Comparison of ENCODE assay signal across 24 mouse cellular contexts in genomic region chr6:61162117-61162516, GRCm38 (mm10). TPM values are rescaled to one million over a fixed set of nuclear protein-coding genes. Genes with fewer than 3 reads are reported as not detected.
DNase-seq lines count a peak whose midpoint lies in the region; ATAC-seq and TF ChIP-seq lines count a peak whose summit lies in the region.
"Had no signal": no experiment of that assay in that cellular context is flagged by ENCODE, and none has a peak within 500 bp of the region (broad histone marks: within the 10 kb centered on the region; RNA-seq: fewer than 3 reads in every experiment).

No protein-coding gene starts in this region.

- DNase-seq in forebrain, embryonic 14.5 days (ENCODE audit: low spot score), result peak; percentile 15
- no peak for DNase-seq in forebrain, embryonic 10.5 days (ENCODE audit: extremely low spot score, low spot score)
- no peak for DNase-seq in frontal cortex, postnatal 25 days (ENCODE audit: low spot score in 2 of 2)
- peak; percentile 9 to 15 for DNase-seq in left cerebral cortex, postnatal 14 days (ENCODE audit: low spot score in 2 of 2)
- DNase-seq in left cerebral cortex, adult 2 months (ENCODE audit: extremely low spot score in 1 of 2, low spot score in 2 of 2), result no peak
- peak; percentile 28 for DNase-seq in midbrain, postnatal 0 days (ENCODE audit: low spot score)
- DNase-seq: adrenal gland, adult 8-10 months; adrenal gland, postnatal 36 days; B cell, adult 2 months; cerebellum, adult 11-12 months; cerebellum, adult 9-10 months; cerebellum, postnatal 36 days; gastrocnemius, adult 2 months; gastrocnemius, postnatal 36 days; heart, adult 11 months; heart, postnatal 36 days; kidney, adult 18-20 months had no signal

- H3K27ac ChIP-seq in forebrain, embryonic 14.5 days (ENCODE audit: low read depth, low read length), result no peak overlapping the region
- no peak overlapping the region for H3K27ac ChIP-seq in forebrain, embryonic 10.5 days
- H3K27ac ChIP-seq in left cerebral cortex, adult 2 months, result no peak overlapping the region
- H3K27ac ChIP-seq in midbrain, postnatal 0 days (ENCODE audit: low read depth, low read length), result no peak overlapping the region; the same call in 1 of the 2 replicates
- H3K27ac ChIP-seq in midbrain, embryonic 13.5 days, result no peak overlapping the region
- H3K27ac ChIP-seq: embryonic facial prominence, embryonic 13.5 days; gastrocnemius, adult 2 months; heart, embryonic 13.5 days; hindbrain, embryonic 12.5 days had no signal

- intact Hi-C loops in left cerebral cortex, postnatal 14 days (cut with DNase I), result no loop called here
- intact Hi-C loops in left cerebral cortex, adult 2 months (cut with DNase I), result no loop called here

- no peaks in the 10 kb centered on the region for H3K36me3 ChIP-seq in forebrain, embryonic 14.5 days (ENCODE audit: control insufficient read depth, insufficient read depth, low read length)
- no peaks in the 10 kb centered on the region for H3K36me3 ChIP-seq in forebrain, embryonic 10.5 days (replicated peaks)
- H3K36me3 ChIP-seq in midbrain, postnatal 0 days (ENCODE audit: insufficient read depth, low read length), result no peaks in the 10 kb centered on the region
- no peaks in the 10 kb centered on the region for H3K36me3 ChIP-seq in midbrain, embryonic 13.5 days
- H3K36me3 ChIP-seq: embryonic facial prominence, embryonic 13.5 days; G1E; heart, embryonic 13.5 days; hindbrain, embryonic 12.5 days had no signal

- H3K9ac ChIP-seq in forebrain, embryonic 14.5 days (ENCODE audit: low read length), result no peak overlapping the region
- no peak overlapping the region for H3K9ac ChIP-seq in midbrain, postnatal 0 days (replicated peaks; ENCODE audit: low read length, poor library complexity, severe bottlenecking)
- H3K9ac ChIP-seq in midbrain, embryonic 13.5 days (replicated peaks), result no peak overlapping the region
- H3K9ac ChIP-seq: embryonic facial prominence, embryonic 13.5 days; heart, embryonic 13.5 days; hindbrain, embryonic 12.5 days had no signal

- ATAC-seq in forebrain, embryonic 14.5 days, result no peak
- peak; percentile 93 for ATAC-seq in frontal cortex, adult (ENCODE audit: low TSS enrichment)
- no peak for ATAC-seq in midbrain, postnatal 0 days (ENCODE audit: low FRiP score)
- ATAC-seq in midbrain, embryonic 13.5 days, result no peak
- ATAC-seq: CD4-positive, CD25-positive, alpha-beta regulatory T cell, adult 4 months had no signal

- H3K9me3 ChIP-seq in forebrain, embryonic 14.5 days (replicated peaks; ENCODE audit: control insufficient read depth, low read length), result no peaks in the 10 kb centered on the region
- H3K9me3 ChIP-seq in forebrain, embryonic 10.5 days, result no peaks in the 10 kb centered on the region
- no peaks in the 10 kb centered on the region for H3K9me3 ChIP-seq in midbrain, postnatal 0 days (ENCODE audit: low read length)
- H3K9me3 ChIP-seq in midbrain, embryonic 13.5 days, result no peaks in the 10 kb centered on the region
- H3K9me3 ChIP-seq: embryonic facial prominence, embryonic 13.5 days; G1E; heart, embryonic 13.5 days; hindbrain, embryonic 12.5 days had no signal

- H3K4me3 ChIP-seq in forebrain, embryonic 14.5 days (ENCODE audit: low read depth, low read length), result no peak overlapping the region
- no peak overlapping the region for H3K4me3 ChIP-seq in forebrain, embryonic 10.5 days
- no peak overlapping the region for H3K4me3 ChIP-seq in left cerebral cortex, adult 2 months
- no peak overlapping the region for H3K4me3 ChIP-seq in midbrain, postnatal 0 days (ENCODE audit: low read depth, low read length)
- no peak overlapping the region for H3K4me3 ChIP-seq in midbrain, embryonic 13.5 days (replicated peaks)
- H3K4me3 ChIP-seq: embryonic facial prominence, embryonic 13.5 days; gastrocnemius, adult 2 months; heart, embryonic 13.5 days; hindbrain, embryonic 12.5 days had no signal

- H3K27me3 ChIP-seq in forebrain, embryonic 14.5 days (replicated peaks; ENCODE audit: control insufficient read depth, insufficient read depth, low read length), result no peaks in the 10 kb centered on the region
- no peaks in the 10 kb centered on the region for H3K27me3 ChIP-seq in forebrain, embryonic 10.5 days (ENCODE audit: poor library complexity, severe bottlenecking)
- no peaks in the 10 kb centered on the region for H3K27me3 ChIP-seq in midbrain, postnatal 0 days (ENCODE audit: insufficient read depth, low read length)
- H3K27me3 ChIP-seq in midbrain, embryonic 13.5 days, result no peaks in the 10 kb centered on the region
- H3K27me3 ChIP-seq: embryonic facial prominence, embryonic 13.5 days; heart, embryonic 13.5 days; hindbrain, embryonic 12.5 days had no signal

- H3K4me2 ChIP-seq in forebrain, embryonic 14.5 days (ENCODE audit: low read length), result no peak overlapping the region
- H3K4me2 ChIP-seq in midbrain, postnatal 0 days (ENCODE audit: low read depth, low read length, poor library complexity, severe bottlenecking), result no peak overlapping the region
- H3K4me2 ChIP-seq in midbrain, embryonic 13.5 days (replicated peaks), result no peak overlapping the region
- H3K4me2 ChIP-seq: embryonic facial prominence, embryonic 13.5 days; heart, embryonic 13.5 days; hindbrain, embryonic 12.5 days had no signal

- TF ChIP-seq CTCF in left cerebral cortex, adult 2 months (IDR thresholded peaks at IDR 0.05), result no peak
- no peak for TF ChIP-seq CTCF in midbrain, postnatal 0 days (IDR thresholded peaks at IDR 0.05)

- H3K4me1 ChIP-seq in forebrain, embryonic 14.5 days (ENCODE audit: control insufficient read depth, insufficient read depth, low read length), result no peaks in the 10 kb centered on the region
- H3K4me1 ChIP-seq in forebrain, embryonic 10.5 days, result no peaks in the 10 kb centered on the region
- no peaks in the 10 kb centered on the region for H3K4me1 ChIP-seq in midbrain, postnatal 0 days (ENCODE audit: insufficient read depth, low read length)
- H3K4me1 ChIP-seq in midbrain, embryonic 13.5 days (replicated peaks), result no peaks in the 10 kb centered on the region
- H3K4me1 ChIP-seq: embryonic facial prominence, embryonic 13.5 days; heart, embryonic 13.5 days; hindbrain, embryonic 12.5 days had no signal

RNA-seq across cellular contexts. Expression of gene Ccser1, which starts 18.0 kb away (rescaled TPM):
- polyA plus RNA-seq in forebrain, embryonic 14.5 days (2014; fragmentation: Nextera tagmentation; extraction: Ambion mirVana), result 16.9 and 18.3 TPM in 2 replicates
- 3.7 and 4.5 TPM in 2 replicates for polyA plus RNA-seq in forebrain, embryonic 10.5 days (2016; fragmentation: Nextera tagmentation; extraction: Ambion mirVana)
- 10 to 100 TPM; 24.8 to 30.4 TPM for total RNA-seq in left cerebral cortex, postnatal 14 days (2021)
- total RNA-seq in left cerebral cortex, adult 2 months (2021), result 10 to 100 TPM; 34.2 to 36.0 TPM
- 51.4 and 54.7 TPM in 2 replicates for total RNA-seq in midbrain, postnatal 0 days (2014; rRNA removed)
- 13.2 and 13.9 TPM in 2 replicates for polyA plus RNA-seq in midbrain, postnatal 0 days (2015; fragmentation: Nextera tagmentation; extraction: Ambion mirVana)
- polyA plus RNA-seq in midbrain, embryonic 13.5 days (2015; fragmentation: Nextera tagmentation; extraction: Ambion mirVana), result 18.7 and 19.7 TPM in 2 replicates
- polyA plus RNA-seq: G1E had no signal

Comparison
In these comparisons a context has a peak if more than half of its experiments do, and no peak if none do; other contexts are left out.
1. DNase-seq: peak in forebrain, embryonic 14.5 days (single experiment), left cerebral cortex, postnatal 14 days (2 of 2) and midbrain, postnatal 0 days (single experiment); none in forebrain, embryonic 10.5 days (single experiment), frontal cortex, postnatal 25 days (0 of 2) and left cerebral cortex, adult 2 months (0 of 2).